Mouse (Mus musculus) left cerebral cortex, adult 2 months (tissue): ENCODE measurements at regions not wholly inside any gene's neighbourhood (a gene's known extent, or its start where the extent isn't known, plus 50 kb on each side); places are given as distances from the start of the nearest gene placed in this dataset.

ENCODE experiments used
- DNase-seq, 2 experiments: peaks; one replicate each; pipeline ENCODE4 v3.0.0; 2021 to 2022; ENCODE audit warnings: low spot score in 2 of 2, mixed read lengths in 1 of 2; ENCODE audit errors: extremely low spot score in 1 of 2
- H3K27ac ChIP-seq: fragments of 200-600 bp; 2 replicates; pipeline ENCODE4 v1.8.1; 2022
- H3K4me3 ChIP-seq: fragments of 200-600 bp; 2 replicates; pipeline ENCODE4 v1.8.1; 2022
- CTCF ChIP-seq: fragments of 200-600 bp; IDR thresholded peaks from 2 replicates; pipeline ENCODE4 v1.8.1; 2022; ENCODE audit warnings: antibody characterized with exemption, mild to moderate bottlenecking, moderate library complexity
- intact Hi-C: fragments of 180-260 bp; cut with DNase I; formaldehyde crosslinking; loops from one replicate; pipeline ENCODE4 v1.15.1; 2025

- intact Hi-C loops, result no loop called here
- H3K27ac ChIP-seq, result no peak overlapping the region
- no peak for DNase-seq
- TF ChIP-seq CTCF, result no peak
- no peak overlapping the region for H3K4me3 ChIP-seq
Observed at GRCm38 (mm10) chr8:11107435-11107834, 99.2 kb upstream of the Irs2 start.

GRCm38 (mm10) chr8:11107021-11107420 lies 98.8 kb upstream of the Irs2 start:
- intact Hi-C loops, result no loop called here
- no peak for TF ChIP-seq CTCF
- Histone ChIP-seq H3K27ac (no peak overlapping the region), H3K4me3 (no peak overlapping the region)
- DNase-seq, result no peak

DNA sequence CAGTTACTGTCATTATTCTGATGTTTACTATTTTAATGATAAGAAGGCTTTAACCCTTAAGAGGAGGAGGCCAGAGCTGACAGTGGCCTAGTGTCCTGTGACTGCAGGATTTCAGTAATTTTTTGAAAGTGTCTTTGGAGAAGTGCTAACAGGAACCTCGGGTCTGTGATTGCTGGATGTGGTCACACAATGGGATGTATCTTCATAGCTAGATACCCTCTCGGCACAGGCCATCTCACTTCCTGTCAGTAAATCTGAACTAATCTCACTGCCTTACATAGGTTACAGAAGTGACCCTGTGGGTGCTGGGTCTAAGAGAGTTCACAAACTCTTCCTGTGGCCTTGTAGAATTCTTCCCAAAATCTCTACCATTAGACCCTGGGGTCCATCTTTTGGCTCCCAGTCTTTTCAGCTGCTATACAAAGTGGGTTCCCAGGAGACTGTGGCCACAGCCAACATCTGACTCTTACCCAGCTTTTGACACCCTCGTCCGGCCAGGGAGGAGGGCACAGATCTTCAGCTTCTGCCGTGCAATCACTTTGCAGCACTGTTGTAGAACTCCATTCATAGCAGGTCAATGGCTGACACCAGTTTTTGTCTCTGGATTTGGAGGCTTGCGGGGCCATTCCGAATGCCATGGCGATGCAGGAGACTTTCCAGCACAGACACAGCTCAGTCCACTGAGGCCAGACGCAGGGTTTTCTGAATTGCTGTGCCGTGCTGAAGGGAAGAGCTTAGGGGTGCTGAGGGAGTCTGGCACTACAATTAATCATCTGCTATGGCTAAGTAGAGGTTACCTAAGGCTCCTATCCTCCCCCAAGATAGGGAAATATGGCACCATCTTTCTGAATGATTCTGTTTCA lies 95.7 kb upstream of the Irs2 start:
- no peak for TF ChIP-seq CTCF
- Histone ChIP-seq H3K27ac (no peak overlapping the region), H3K4me3 (no peak overlapping the region)
- intact Hi-C loops, result no loop called here
- DNase-seq, result no peak

- Histone ChIP-seq H3K4me3 (no peak overlapping the region), H3K27ac (no peak overlapping the region)
- DNase-seq, result no peak
- intact Hi-C loops, result no loop called here
- TF ChIP-seq CTCF, result no peak
Observed at GRCm38 (mm10) chr8:11100310-11100709, 92.1 kb upstream of the Irs2 start.

DNA sequence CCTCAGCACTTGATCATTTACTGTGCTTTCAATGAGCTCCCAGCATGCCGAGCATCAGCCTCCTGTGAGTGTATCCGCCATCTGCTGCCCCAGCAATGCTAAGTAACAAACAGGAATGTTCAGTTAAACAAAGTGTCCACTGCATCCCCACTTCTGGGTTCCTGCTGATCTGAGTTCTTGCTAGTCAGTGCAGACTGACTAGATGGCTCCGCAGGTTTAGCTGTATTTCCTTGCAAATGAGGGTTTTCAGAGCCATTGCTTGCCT lies 91.3 kb upstream of the Irs2 start:
- H3K4me3 ChIP-seq, result no peak overlapping the region
- H3K27ac ChIP-seq, result no peak overlapping the region
- no peak for TF ChIP-seq CTCF
- DNase-seq, result no peak
- intact Hi-C loops, result no loop called here

DNA sequence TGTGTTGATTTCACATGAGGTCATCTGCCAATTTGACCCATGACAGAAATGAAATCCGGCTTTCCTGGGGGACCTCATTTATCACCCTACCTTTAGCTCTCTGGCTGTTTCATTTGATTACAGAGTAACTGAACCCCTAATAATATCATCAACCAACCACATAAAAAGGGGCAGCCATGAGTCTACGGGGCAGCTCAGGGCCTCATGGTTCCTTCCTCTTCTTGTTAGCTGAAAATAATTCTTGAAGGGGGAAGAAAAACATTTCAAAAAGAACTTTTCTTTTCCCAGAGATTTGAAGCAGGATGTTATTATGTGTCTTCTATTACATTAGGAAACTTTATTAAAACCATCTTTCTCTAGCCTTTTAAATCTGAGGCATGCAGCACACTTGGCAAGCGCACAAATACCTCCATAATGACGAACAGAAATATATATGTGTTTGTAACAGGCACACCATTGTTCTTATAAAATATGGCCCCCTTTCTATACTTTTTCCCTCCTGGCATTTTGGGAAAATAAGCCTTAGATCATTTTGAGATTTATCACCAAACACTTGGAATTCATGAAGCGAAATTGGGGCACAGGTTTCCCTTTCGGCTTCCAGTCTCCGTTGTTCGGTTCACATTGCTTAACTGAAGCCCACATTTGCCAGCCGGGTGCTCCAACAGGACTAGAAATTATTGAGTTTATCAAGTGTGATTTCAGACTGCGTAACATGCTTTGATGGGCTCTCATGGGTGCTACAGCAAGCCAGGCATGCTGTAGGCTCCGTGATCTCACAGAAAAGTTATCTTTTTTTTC lies 90.7 kb upstream of the Irs2 start:
- TF ChIP-seq CTCF, result no peak
- H3K27ac ChIP-seq, result no peak overlapping the region
- intact Hi-C loops, result no loop called here

DNA sequence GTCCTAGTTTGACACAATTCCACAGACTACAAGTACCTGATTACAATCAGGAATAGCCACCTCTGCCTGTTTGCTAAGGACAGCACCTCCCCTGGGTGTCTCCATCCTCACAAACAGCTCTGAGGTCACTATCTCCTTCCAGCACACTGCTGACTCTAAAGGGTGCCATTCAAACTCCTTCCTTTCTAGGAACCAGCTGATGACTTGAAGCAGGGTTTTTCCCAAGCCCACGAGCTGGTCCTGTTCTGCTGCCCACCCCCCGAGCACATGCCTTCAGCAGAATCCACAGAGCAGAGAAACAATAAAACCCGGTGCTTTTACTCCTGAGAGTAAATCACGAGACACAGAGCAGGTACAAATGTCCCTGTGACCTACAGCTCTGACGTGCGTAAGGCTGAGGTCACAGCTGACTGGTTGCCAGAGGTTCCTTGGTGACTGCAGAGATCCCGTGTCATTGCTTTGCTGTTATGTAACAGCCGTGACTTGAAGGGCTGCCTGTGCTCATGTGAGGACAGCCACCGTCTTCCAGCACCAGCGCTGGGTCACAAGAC lies 90.0 kb upstream of the Irs2 start:
- TF ChIP-seq CTCF, result no peak
- DNase-seq, result no peak
- Histone ChIP-seq H3K27ac (no peak overlapping the region), H3K4me3 (no peak overlapping the region)
- intact Hi-C loops, result no loop called here

More for the DNA sequence above, 90.7 kb upstream of the Irs2 start:
- DNase-seq, result no peak
- no peak overlapping the region for H3K4me3 ChIP-seq

GRCm38 (mm10) chr8:11097813-11098212 lies 89.6 kb upstream of the Irs2 start:
- H3K4me3 ChIP-seq, result no peak overlapping the region
- no peak overlapping the region for H3K27ac ChIP-seq
- intact Hi-C loops, result no loop called here
- DNase-seq, result no peak
- TF ChIP-seq CTCF, result no peak

- intact Hi-C loops, result no loop called here
- H3K27ac ChIP-seq, result no peak overlapping the region
- DNase-seq, result no peak
- no peak overlapping the region for H3K4me3 ChIP-seq
- no peak for TF ChIP-seq CTCF
Observed at GRCm38 (mm10) chr8:11094516-11094915, 86.3 kb upstream of the Irs2 start.

- intact Hi-C loops, result no loop called here
- Histone ChIP-seq H3K4me3 (no peak overlapping the region), H3K27ac (no peak overlapping the region)
- DNase-seq, result no peak
- TF ChIP-seq CTCF, result no peak
Observed at GRCm38 (mm10) chr8:11092348-11092747, 84.1 kb upstream of the Irs2 start.

GRCm38 (mm10) chr8:11091675-11092345 lies 83.6 kb upstream of the Irs2 start:
- TF ChIP-seq CTCF, result no peak
- no peak for DNase-seq
- intact Hi-C loops, result no loop called here
- no peak overlapping the region for H3K4me3 ChIP-seq
- no peak overlapping the region for H3K27ac ChIP-seq

DNA sequence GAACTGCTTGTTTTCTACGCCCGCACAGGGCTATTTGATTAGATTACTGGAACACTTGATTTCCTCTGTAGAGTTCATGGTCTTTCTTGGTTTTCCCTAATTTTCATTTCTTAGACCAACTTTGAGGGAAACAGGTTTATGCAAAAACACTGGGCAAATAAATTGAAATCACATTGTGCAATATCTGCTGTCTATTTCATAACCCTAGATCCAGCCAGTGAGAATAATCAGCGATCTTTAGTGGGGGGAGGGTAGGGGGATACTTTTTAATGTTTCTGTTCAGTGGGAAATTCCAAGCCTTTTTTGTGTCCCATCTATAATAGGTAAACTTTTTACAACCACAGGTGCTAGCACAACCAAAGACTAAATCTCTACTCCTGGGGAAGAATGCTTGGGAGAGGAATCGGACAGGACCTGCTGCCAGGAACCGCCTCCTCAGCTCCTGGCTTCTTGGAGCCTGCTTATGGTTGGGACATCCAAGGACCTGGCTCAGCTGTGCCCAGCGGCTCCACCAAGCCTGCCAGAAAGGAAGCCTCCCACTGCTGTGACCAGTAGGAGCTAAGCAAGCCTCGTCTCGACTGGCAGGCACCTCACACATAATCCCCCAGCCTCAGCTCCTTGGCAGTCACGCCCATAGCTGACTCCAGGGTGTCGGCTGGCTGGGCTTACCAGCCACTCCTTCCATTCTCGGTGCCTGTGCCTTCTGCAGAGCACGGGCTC lies 80.8 kb upstream of the Irs2 start:
- intact Hi-C loops, result no loop called here

More for the DNA sequence above, 80.8 kb upstream of the Irs2 start:
- Histone ChIP-seq H3K27ac (no peak overlapping the region), H3K4me3 (no peak overlapping the region)
- DNase-seq, result peak in 1 of 2 experiments; percentile 45
- TF ChIP-seq CTCF, result no peak
